Mouse (Mus musculus) T-helper 2 cell (primary cell): ENCODE results near the gene Tmem120b.

Source experiments
- in situ Hi-C: fragments of 300-600 bp; cut with MboI, MseI; formaldehyde crosslinking; loops from one replicate; pipeline ENCODE4 v1.15.1; 2025; ENCODE audit warnings: high pct_unique_total_duplicates

The Tmem120b gene

GRCm38 (mm10) chr5:123138953-123139721 is 70.9 kb downstream of the Tmem120b start:
- in situ Hi-C loops = loop anchor here (10.0 to 25.0 kb wide), 4 partner anchors 1002 to 1752 kb away; partner anchors contain the start of genes Ccdc63, Kmt5a, Naa25 and Rilpl1

GRCm38 (mm10) chr5:123139722-123140627 is 71.8 kb downstream of the Tmem120b start:
- in situ Hi-C loops = loop anchor here (10.0 to 25.0 kb wide), 4 partner anchors 1003 to 1753 kb away; partner anchors contain the start of genes Ccdc63, Kmt5a, Naa25 and Rilpl1

GRCm38 (mm10) chr5:123140694-123141554 is 72.7 kb downstream of the Tmem120b start:
- in situ Hi-C loops = loop anchor here (25.0 kb wide), 3 partner anchors 1004 to 1754 kb away; partner anchors contain the start of genes Ccdc63, Kmt5a, Naa25 and Sbno1

GRCm38 (mm10) chr5:123141555-123142160 is 73.4 kb downstream of the Tmem120b start:
- in situ Hi-C loops = loop anchor here (25.0 kb wide), 3 partner anchors 1004 to 1754 kb away; partner anchors contain the start of genes Ccdc63, Kmt5a, Naa25 and Sbno1

GRCm38 (mm10) chr5:123142161-123143157 is 74.2 kb downstream of the Tmem120b start, which contains the start of gene Setd1b:
TSS of gene Setd1b (plus strand) at chr5:123142193.
- in situ Hi-C loops = loop anchor here (25.0 kb wide), 3 partner anchors 1005 to 1755 kb away; partner anchors contain the start of genes Ccdc63, Kmt5a, Naa25 and Sbno1

- in situ Hi-C loops = loop anchor here (25.0 kb wide), 3 partner anchors 1006 to 1756 kb away; partner anchors contain the start of genes Ccdc63, Kmt5a, Naa25 and Sbno1
These were observed 75.2 kb downstream of the Tmem120b start for GRCm38 (mm10) chr5:123143251-123143970.

GRCm38 (mm10) chr5:123143971-123144745 is 75.9 kb downstream of the Tmem120b start:
- in situ Hi-C loops = loop anchor here (25.0 kb wide), 3 partner anchors 1007 to 1757 kb away; partner anchors contain the start of genes Ccdc63, Kmt5a, Naa25 and Sbno1

- in situ Hi-C loops = loop anchor here (25.0 kb wide), 3 partner anchors 1008 to 1758 kb away; partner anchors contain the start of genes Ccdc63, Kmt5a, Naa25 and Sbno1
These were observed 76.8 kb downstream of the Tmem120b start for GRCm38 (mm10) chr5:123144746-123145590.

GRCm38 (mm10) chr5:123146357-123146756 is 78.1 kb downstream of the Tmem120b start:
- in situ Hi-C loops = loop anchor here (25.0 kb wide), 3 partner anchors 1009 to 1759 kb away; partner anchors contain the start of genes Ccdc63, Kmt5a, Naa25 and Sbno1

GRCm38 (mm10) chr5:123147569-123147968 is 79.4 kb downstream of the Tmem120b start:
- in situ Hi-C loops = loop anchor here (25.0 kb wide), 3 partner anchors 1010 to 1760 kb away; partner anchors contain the start of genes Ccdc63, Kmt5a, Naa25 and Sbno1

- in situ Hi-C loops = loop anchor here (25.0 kb wide), 3 partner anchors 1011 to 1761 kb away; partner anchors contain the start of genes Ccdc63, Kmt5a, Naa25 and Sbno1
These were observed 80.0 kb downstream of the Tmem120b start for GRCm38 (mm10) chr5:123148073-123148722.

- in situ Hi-C loops = loop anchor here (5.0 to 25.0 kb wide), 4 partner anchors 72 to 1762 kb away; partner anchors contain the start of genes Ccdc63, Kmt5a, Naa25 and Sbno1
These were observed 81.5 kb downstream of the Tmem120b start for GRCm38 (mm10) chr5:123149451-123150400.

- in situ Hi-C loops = loop anchor here (5.0 kb wide), 1 partner anchor 73 kb away; no protein-coding TSS in a partner anchor
These were observed 82.4 kb downstream of the Tmem120b start for GRCm38 (mm10) chr5:123150641-123151040.

- in situ Hi-C loops = loop anchor here (5.0 kb wide), 1 partner anchor 74 kb away; no protein-coding TSS in a partner anchor
These were observed 82.9 kb downstream of the Tmem120b start for GRCm38 (mm10) chr5:123151077-123151476.
